Mouse (Mus musculus): ENCODE results near the gene Racgap1.

The Racgap1 gene

GRCm38 (mm10) chr15:99614753-99615152 lies 36.7 kb downstream of the Racgap1 start:
- DNase-seq = peak; percentile 62 to 73

GRCm38 (mm10) chr15:99614273-99614672 lies 37.2 kb downstream of the Racgap1 start:
- DNase-seq = peak; percentile 50 to 54

GRCm38 (mm10) chr15:99611563-99611962 lies 39.9 kb downstream of the Racgap1 start:
- no peak for DNase-seq

- peak; percentile 50 to 55 for DNase-seq
These were observed 42.9 kb downstream of the Racgap1 start for GRCm38 (mm10) chr15:99608382-99609125.

GRCm38 (mm10) chr15:99607388-99608113 lies 43.9 kb downstream of the Racgap1 start:
- DNase-seq = peak; percentile 73 to 74

- peak in 1 of 2 experiments; percentile 38 for DNase-seq
These were observed 44.9 kb downstream of the Racgap1 start for GRCm38 (mm10) chr15:99606515-99606914.

- no peak for DNase-seq
These were observed 45.9 kb downstream of the Racgap1 start for GRCm38 (mm10) chr15:99605595-99605994.

- peak in 1 of 2 experiments; percentile 16 for DNase-seq
These were observed 48.2 kb downstream of the Racgap1 start for GRCm38 (mm10) chr15:99603216-99603615.

GRCm38 (mm10) chr15:99602206-99602820 lies 49.1 kb downstream of the Racgap1 start:
- peak; percentile 55 to 66 for DNase-seq

GRCm38 (mm10) chr15:99601823-99602120 lies 49.7 kb downstream of the Racgap1 start:
- peak in 1 of 2 experiments; percentile 65 for DNase-seq

GRCm38 (mm10) chr15:99600986-99601822 lies 50.3 kb downstream of the Racgap1 start, which contains the start of gene Aqp6:
Aqp6 (plus strand) TSS chr15:99601400.
- peak; percentile 60 to 69 for DNase-seq

GRCm38 (mm10) chr15:99599245-99600070 lies 52.0 kb downstream of the Racgap1 start:
- DNase-seq = peak; percentile 75 to 81

- DNase-seq = peak in 1 of 2 experiments; percentile 3
These were observed 53.9 kb downstream of the Racgap1 start for GRCm38 (mm10) chr15:99597596-99597995.

GRCm38 (mm10) chr15:99596841-99597240 lies 54.6 kb downstream of the Racgap1 start:
- DNase-seq = no peak

- peak; percentile 96 to 97 for DNase-seq
These were observed 55.3 kb downstream of the Racgap1 start for GRCm38 (mm10) chr15:99596056-99596687.

GRCm38 (mm10) chr15:99594951-99595350 lies 56.5 kb downstream of the Racgap1 start:
- DNase-seq = no peak

- peak in 1 of 2 experiments; percentile 6 for DNase-seq
These were observed 58.6 kb downstream of the Racgap1 start for GRCm38 (mm10) chr15:99592877-99593276.

GRCm38 (mm10) chr15:99592177-99592576 lies 59.3 kb downstream of the Racgap1 start:
- peak in 1 of 2 experiments; percentile 58 for DNase-seq

- DNase-seq = peak in 1 of 2 experiments; percentile 45
These were observed 60.9 kb downstream of the Racgap1 start, which contains the start of gene Aqp5 for GRCm38 (mm10) chr15:99590429-99591084. Aqp5 (plus strand) TSS chr15:99590782.

- no peak for DNase-seq
These were observed 61.8 kb downstream of the Racgap1 start for GRCm38 (mm10) chr15:99589704-99590103.
